Mouse (Mus musculus): ENCODE results near the gene Adsl. TPM values are rescaled to one million over a fixed set of nuclear protein-coding genes. Genes with fewer than 3 reads are reported as not detected.

Adsl gene
- polyA plus RNA-seq, 1 experiment from 2014 or later: 256 TPM

DNA sequence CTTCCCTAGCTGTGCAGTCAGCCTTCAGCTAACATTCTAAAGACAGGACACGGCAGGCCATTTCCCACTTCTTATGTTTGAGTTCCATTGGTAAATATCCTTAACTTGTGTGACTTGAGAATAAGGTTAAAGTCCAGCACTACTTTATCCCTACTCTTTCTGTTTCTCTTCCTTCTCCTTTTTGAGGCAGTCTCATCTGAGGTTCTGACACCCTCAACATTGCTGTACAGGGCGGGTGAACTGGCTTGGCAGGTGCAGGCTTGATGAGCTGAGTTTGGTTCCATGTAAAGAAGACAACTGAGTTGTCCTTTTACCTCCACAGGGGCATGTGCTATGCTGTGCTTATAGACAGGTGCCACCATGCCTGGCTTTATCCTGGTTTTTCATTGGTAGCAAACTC, 35.0 kb downstream of the Adsl start:
- Histone ChIP-seq H3K4me2 (no peak overlapping the region), H3K27me3 (replicated peaks; ENCODE audit: control insufficient read depth, insufficient read depth, low read length) (no peaks in the 10 kb centered on the region), H3K4me3 (ENCODE audit: low read depth, low read length) (no peak overlapping the region), H3K4me1 (replicated peaks; ENCODE audit: control insufficient read depth, insufficient read depth, low read length) (peaks cover 21% of the 10 kb centered on the region), H3K9ac (ENCODE audit: low read depth, low read length) (no peak overlapping the region), H3K27ac (ENCODE audit: low read depth, low read length) (no peak overlapping the region), H3K36me3 (ENCODE audit: control insufficient read depth, insufficient read depth, low read length) (no peaks in the 10 kb centered on the region), H3K9me3 (ENCODE audit: control insufficient read depth, low read length) (no peaks in the 10 kb centered on the region)
- ATAC-seq (replicated peaks; ENCODE audit: low FRiP score): no peak
- WGBS: 83% methylated on average over 2 of the region's 2 CpGs
- DNase-seq (ENCODE audit: low spot score): no peak

DNA sequence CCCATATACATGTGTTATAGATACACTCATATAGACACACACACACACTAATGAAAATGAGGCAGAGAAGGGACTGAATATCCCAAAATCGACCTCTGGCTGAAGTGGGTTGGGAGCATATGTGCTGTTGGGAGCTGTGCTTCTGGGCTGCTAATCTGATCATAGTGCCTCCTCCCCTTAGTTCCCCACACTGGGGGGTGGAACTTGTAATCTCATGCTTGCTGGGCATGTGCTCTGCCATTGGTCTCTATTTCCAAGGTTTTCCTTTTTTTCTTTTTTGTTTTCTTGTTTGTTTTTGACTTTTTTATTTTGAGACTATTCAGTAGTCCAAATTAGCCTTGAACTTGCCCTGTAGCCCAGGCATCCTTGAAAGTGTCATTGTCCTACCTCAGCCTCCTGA, 40.0 kb downstream of the Adsl start:
- Histone ChIP-seq H3K4me2 (no peak overlapping the region; the same call in 1 of the 2 replicates), H3K4me1 (replicated peaks; ENCODE audit: control insufficient read depth, insufficient read depth, low read length) (peaks cover 6% of the 10 kb centered on the region), H3K4me3 (ENCODE audit: low read depth, low read length) (no peak overlapping the region), H3K9ac (ENCODE audit: low read depth, low read length) (no peak overlapping the region), H3K27me3 (replicated peaks; ENCODE audit: control insufficient read depth, insufficient read depth, low read length) (no peaks in the 10 kb centered on the region), H3K27ac (ENCODE audit: low read depth, low read length) (no peak overlapping the region), H3K9me3 (ENCODE audit: control insufficient read depth, low read length) (no peaks in the 10 kb centered on the region), H3K36me3 (ENCODE audit: control insufficient read depth, insufficient read depth, low read length) (no peaks in the 10 kb centered on the region)
- peak; percentile 81 for ATAC-seq (replicated peaks; ENCODE audit: low FRiP score)
- no peak for DNase-seq (ENCODE audit: low spot score)
- 36% methylated on average over 1 of the region's 1 CpGs for WGBS

DNA sequence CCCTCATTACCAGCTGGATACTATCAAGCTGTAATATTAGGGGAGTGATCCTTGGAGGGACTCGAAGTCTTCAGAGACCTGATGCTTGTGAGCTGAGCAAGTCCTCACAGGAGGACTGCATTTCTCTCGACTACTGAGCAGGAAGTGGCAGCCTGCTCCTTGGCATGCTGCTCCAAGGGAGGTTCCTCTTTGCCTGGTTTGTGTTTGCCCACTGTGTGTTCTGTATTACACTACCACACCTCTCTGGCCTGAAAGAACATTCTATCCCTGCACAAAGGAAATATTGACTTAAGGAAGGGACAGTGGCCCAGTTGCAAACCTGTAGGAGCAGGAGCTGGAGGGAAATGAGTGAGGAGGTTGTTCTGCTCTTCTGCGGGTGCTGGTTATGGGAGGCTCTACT, 41.4 kb downstream of the Adsl start:
- peaks cover 6% of the 10 kb centered on the region for H3K4me1 ChIP-seq (replicated peaks; ENCODE audit: control insufficient read depth, insufficient read depth, low read length)
- H3K4me2 ChIP-seq: no peak overlapping the region
- no peak overlapping the region for H3K27ac ChIP-seq (ENCODE audit: low read depth, low read length)
- ATAC-seq (replicated peaks; ENCODE audit: low FRiP score): no peak
- no peaks in the 10 kb centered on the region for H3K27me3 ChIP-seq (replicated peaks; ENCODE audit: control insufficient read depth, insufficient read depth, low read length)
- H3K9me3 ChIP-seq (ENCODE audit: control insufficient read depth, low read length): no peaks in the 10 kb centered on the region
- no peaks in the 10 kb centered on the region for H3K36me3 ChIP-seq (ENCODE audit: control insufficient read depth, insufficient read depth, low read length)
- DNase-seq (ENCODE audit: low spot score): no peak
- WGBS: 68% methylated on average over 3 of the region's 3 CpGs
- H3K4me3 ChIP-seq (ENCODE audit: low read depth, low read length): no peak overlapping the region
- no peak overlapping the region for H3K9ac ChIP-seq (ENCODE audit: low read depth, low read length)

DNA sequence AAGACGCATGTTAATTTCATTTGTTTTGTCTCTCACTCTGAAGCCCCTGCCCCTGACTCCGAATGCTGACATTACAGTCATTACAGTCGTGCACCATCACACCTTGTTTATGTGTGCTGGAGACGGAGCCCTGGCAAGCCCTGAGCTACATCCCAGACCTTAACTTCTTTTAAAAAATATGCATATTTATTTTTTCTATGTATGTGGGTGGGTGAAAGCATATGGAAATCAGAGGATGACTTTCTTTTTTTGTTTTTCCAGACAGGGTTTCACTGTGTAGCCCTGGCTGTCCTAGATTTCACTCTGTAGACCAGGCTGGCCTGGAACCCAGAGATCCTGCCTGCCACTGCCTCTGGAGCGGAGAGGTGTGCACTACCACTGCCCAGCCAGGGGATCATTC, 46.7 kb downstream of the Adsl start:
- ATAC-seq (replicated peaks; ENCODE audit: low FRiP score): no peak
- no peak overlapping the region for H3K9ac ChIP-seq (ENCODE audit: low read depth, low read length)
- no peak overlapping the region for H3K4me2 ChIP-seq
- no peaks in the 10 kb centered on the region for H3K9me3 ChIP-seq (ENCODE audit: control insufficient read depth, low read length)
- no peaks in the 10 kb centered on the region for H3K36me3 ChIP-seq (ENCODE audit: control insufficient read depth, insufficient read depth, low read length)
- H3K27me3 ChIP-seq (replicated peaks; ENCODE audit: control insufficient read depth, insufficient read depth, low read length): no peaks in the 10 kb centered on the region
- no peak overlapping the region for H3K27ac ChIP-seq (ENCODE audit: low read depth, low read length)
- H3K4me1 ChIP-seq (replicated peaks; ENCODE audit: control insufficient read depth, insufficient read depth, low read length): peaks cover 22% of the 10 kb centered on the region
- H3K4me3 ChIP-seq (ENCODE audit: low read depth, low read length): no peak overlapping the region
- WGBS: 85% methylated on average over 5 of the region's 5 CpGs
- no peak for DNase-seq (ENCODE audit: low spot score)

DNA sequence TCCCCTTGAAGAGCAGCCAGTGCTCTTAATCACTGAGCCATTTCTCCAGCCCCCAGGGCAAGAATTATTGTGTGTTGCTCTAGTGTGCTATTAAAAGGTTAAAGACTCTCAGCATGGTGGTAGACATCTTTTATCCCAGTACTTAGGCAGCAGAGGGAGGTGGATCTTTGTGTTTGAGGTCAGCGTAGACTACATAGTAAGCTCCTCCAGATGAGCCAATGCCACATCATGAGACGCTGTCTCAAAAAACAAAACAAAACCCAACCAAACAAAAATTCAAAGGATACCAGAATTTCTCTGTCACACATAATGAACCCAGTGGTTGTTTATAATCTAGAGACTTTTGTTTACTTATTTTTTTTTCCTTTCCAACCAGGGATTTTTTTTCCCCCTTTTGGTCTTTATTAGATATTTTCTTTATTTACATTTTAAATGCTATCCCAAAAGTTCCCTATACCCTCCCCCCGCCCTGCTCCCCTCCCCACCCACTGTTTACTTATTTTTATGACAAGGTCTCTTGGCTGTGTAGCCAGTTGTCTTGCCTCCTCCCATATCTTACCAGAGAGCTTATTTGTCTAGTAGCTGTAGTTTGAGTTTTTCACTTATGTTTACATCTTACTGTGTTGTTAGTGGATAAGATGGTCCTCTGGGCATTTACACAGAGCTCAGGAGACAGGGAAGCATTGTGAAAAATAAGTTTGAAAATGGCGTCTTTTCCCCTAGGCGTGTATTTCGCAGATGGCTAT, 48.0 kb downstream of the Adsl start:
- Histone ChIP-seq H3K9ac (ENCODE audit: low read depth, low read length) (no peak overlapping the region), H3K27me3 (replicated peaks; ENCODE audit: control insufficient read depth, insufficient read depth, low read length) (no peaks in the 10 kb centered on the region), H3K4me3 (ENCODE audit: low read depth, low read length) (no peak overlapping the region), H3K27ac (ENCODE audit: low read depth, low read length) (no peak overlapping the region), H3K4me2 (no peak overlapping the region), H3K4me1 (replicated peaks; ENCODE audit: control insufficient read depth, insufficient read depth, low read length) (peaks cover 29% of the 10 kb centered on the region), H3K36me3 (ENCODE audit: control insufficient read depth, insufficient read depth, low read length) (no peaks in the 10 kb centered on the region), H3K9me3 (ENCODE audit: control insufficient read depth, low read length) (no peaks in the 10 kb centered on the region)
- no peak for ATAC-seq (replicated peaks; ENCODE audit: low FRiP score)
- WGBS: 82% methylated on average over 6 of the region's 6 CpGs
- DNase-seq (ENCODE audit: low spot score): no peak

DNA sequence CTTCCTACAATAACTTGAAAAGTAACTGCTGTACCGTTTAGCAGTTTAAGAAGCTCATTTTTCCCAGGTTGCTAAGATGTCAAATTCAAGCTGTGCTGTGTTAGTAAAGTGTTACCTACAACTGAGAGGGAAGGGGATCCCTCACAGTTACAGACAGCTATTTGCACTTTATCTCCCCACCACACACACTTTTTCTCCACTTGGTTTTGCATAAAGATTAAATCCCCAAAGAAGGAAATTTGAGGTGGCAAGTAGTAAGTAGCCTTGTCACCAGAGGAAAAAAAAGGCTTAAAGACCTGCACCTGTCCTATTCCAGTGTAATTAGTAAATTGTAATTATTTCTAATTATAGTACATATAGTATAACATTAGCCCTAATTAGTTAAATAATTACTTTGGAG, 48.8 kb downstream of the Adsl start:
- DNase-seq (ENCODE audit: low spot score) (no peak), ATAC-seq (replicated peaks; ENCODE audit: low FRiP score) (peak; percentile 61; the same call in 1 of the 2 replicates)
- Histone ChIP-seq H3K9ac (ENCODE audit: low read depth, low read length) (no peak overlapping the region), H3K9me3 (ENCODE audit: control insufficient read depth, low read length) (no peaks in the 10 kb centered on the region), H3K36me3 (ENCODE audit: control insufficient read depth, insufficient read depth, low read length) (no peaks in the 10 kb centered on the region), H3K27ac (ENCODE audit: low read depth, low read length) (0 out of 2 replicates have a peak overlapping the region, but pooled peaks have one; percentile 52), H3K4me1 (replicated peaks; ENCODE audit: control insufficient read depth, insufficient read depth, low read length) (peaks cover 29% of the 10 kb centered on the region), H3K4me3 (ENCODE audit: low read depth, low read length) (no peak overlapping the region), H3K4me2 (0 out of 2 replicates have a peak overlapping the region, but pooled peaks have one; percentile 12), H3K27me3 (replicated peaks; ENCODE audit: control insufficient read depth, insufficient read depth, low read length) (no peaks in the 10 kb centered on the region)
- WGBS: 46% methylated on average over 1 of the region's 1 CpGs

DNA sequence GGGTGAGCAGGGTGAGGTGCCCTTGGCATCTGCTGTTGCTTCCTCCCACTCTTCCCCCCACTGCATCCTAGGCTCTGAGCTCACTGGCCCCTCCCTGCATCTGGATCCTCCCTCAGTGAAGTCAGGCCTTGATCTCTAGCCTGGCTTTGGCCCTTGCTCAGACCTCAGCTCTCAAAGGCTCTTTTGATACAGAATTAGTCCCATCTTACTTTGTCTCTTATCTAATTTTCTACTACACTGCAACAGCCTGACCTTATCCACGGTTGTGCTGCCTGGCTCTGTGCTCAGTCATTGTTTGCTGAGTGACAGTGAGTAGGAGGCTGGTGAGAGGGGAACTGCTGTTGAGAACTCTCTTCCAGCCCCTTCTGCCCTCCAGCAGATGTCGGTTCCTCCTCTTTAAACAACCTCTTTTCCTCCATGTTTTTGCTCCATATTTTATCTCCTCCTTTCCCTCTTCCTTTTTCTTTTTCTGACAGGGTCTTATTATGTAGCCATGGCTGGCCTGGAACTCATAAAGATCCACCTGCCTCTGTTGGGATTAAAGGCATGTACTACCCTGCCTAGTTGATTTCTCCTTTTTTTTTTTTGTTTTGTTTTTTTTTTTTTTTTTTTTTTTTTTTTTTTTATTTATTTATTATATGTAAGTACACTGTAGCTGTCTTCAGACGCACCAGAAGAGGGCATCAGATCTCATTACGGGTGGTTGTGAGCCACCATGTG, 52.3 kb downstream of the Adsl start:
- Histone ChIP-seq H3K4me3 (ENCODE audit: low read depth, low read length) (no peak overlapping the region), H3K4me1 (replicated peaks; ENCODE audit: control insufficient read depth, insufficient read depth, low read length) (peaks cover 33% of the 10 kb centered on the region), H3K4me2 (no peak overlapping the region), H3K27ac (ENCODE audit: low read depth, low read length) (no peak overlapping the region), H3K9me3 (ENCODE audit: control insufficient read depth, low read length) (no peaks in the 10 kb centered on the region), H3K9ac (ENCODE audit: low read depth, low read length) (no peak overlapping the region), H3K36me3 (ENCODE audit: control insufficient read depth, insufficient read depth, low read length) (peaks cover 3% of the 10 kb centered on the region), H3K27me3 (replicated peaks; ENCODE audit: control insufficient read depth, insufficient read depth, low read length) (no peaks in the 10 kb centered on the region)
- peak; percentile 65 for ATAC-seq (replicated peaks; ENCODE audit: low FRiP score)
- no peak for DNase-seq (ENCODE audit: low spot score)
- 31% methylated on average over 3 of the region's 4 CpGs for WGBS

DNA sequence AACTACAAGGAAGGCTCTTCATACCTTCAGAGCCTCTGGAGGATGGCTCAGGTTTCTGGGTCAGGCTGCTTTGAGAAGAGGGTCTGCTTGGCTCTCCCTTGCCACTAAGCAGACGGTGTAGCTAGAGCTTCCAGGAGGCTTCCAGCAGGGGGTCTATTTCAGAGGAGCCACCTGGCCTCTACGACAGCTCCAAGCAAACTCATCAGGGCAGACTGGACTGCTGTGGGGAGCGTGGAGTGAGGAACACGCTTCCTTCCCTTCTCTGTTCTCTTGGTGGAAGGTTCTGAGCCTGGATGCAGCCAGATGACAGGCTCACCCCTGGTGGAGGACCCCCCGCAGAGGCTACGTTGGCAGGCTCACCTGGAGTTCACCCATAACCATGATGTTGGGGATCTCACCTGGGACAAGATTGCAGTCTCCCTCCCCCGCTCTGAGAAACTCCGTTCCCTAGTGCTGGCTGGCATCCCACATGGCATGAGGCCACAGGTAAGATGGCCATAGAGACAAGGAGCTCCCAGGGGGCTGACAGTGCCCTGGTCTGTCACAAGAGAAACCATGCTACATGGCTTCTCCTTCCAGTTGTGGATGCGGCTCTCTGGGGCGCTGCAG, 57.9 kb downstream of the Adsl start:
- Histone ChIP-seq H3K36me3 (ENCODE audit: control insufficient read depth, insufficient read depth, low read length) (peaks cover 9% of the 10 kb centered on the region), H3K4me2 (no peak overlapping the region), H3K27me3 (replicated peaks; ENCODE audit: control insufficient read depth, insufficient read depth, low read length) (no peaks in the 10 kb centered on the region), H3K4me1 (replicated peaks; ENCODE audit: control insufficient read depth, insufficient read depth, low read length) (peaks cover 4% of the 10 kb centered on the region), H3K9me3 (ENCODE audit: control insufficient read depth, low read length) (no peaks in the 10 kb centered on the region), H3K4me3 (ENCODE audit: low read depth, low read length) (no peak overlapping the region), H3K27ac (ENCODE audit: low read depth, low read length) (no peak overlapping the region), H3K9ac (ENCODE audit: low read depth, low read length) (no peak overlapping the region)
- no peak for DNase-seq (ENCODE audit: low spot score)
- 87% methylated on average over 10 of the region's 10 CpGs for WGBS
- no peak for ATAC-seq (replicated peaks; ENCODE audit: low FRiP score)
